Mouse (Mus musculus) frontal cortex, postnatal 14 days (tissue): ENCODE measurements around the gene Sva.

Experiments
- DNase-seq, 2 experiments: peaks; one replicate each; pipeline ENCODE4 v3.0.0; 2022; ENCODE audit warnings: low spot score in 2 of 2

The Sva gene

DNA sequence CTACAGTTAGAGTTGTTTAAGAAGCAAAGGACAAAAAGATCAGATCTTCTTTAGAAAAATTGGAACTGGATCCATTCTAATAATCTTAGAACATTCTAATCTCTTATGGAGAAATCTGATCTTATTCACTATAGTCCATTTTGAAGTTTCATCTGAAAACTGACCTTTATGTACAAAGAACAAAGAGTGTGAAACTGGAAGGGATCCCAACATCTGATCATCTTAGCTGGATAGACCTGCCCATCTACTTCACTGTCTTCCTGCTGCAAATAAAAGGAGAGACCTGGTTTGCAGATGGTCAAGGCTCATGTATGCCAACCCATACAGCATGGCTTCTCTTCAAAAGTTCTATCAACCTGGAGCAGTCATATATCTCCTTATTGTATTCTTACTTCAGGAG is at the start of gene Sva:
Sva (plus strand) TSS at position 301 of the 400 bp plus-strand sequence.
- no peak for DNase-seq
